Mouse (Mus musculus) layer of hippocampus, adult 18-20 months (tissue): ENCODE data around the gene Nfam1. TPM values are rescaled to one million over a fixed set of nuclear protein-coding genes. Genes with fewer than 3 reads are reported as not detected.
A peak's percentile ranks its signal among the peaks of the same experiment; 100 is the strongest.
"Not testable (repeated sequence)": the region's sequence is repeated elsewhere in the genome, so short reads cannot be mapped to it uniquely, and the experiment has no call there.

Source experiments
- DNase-seq, 2 experiments: peaks; one replicate each; pipeline ENCODE4 v3.0.0; 2022; ENCODE audit warnings: low spot score in 2 of 2
- long read RNA-seq: library from polyadenylated mRNA; stranded (forward); transcript quantifications from one replicate; pipeline ENCODE4 v2.0.0, GENCODE M21; 2021
- total RNA-seq, 2 experiments: library from RNA; stranded (reverse); gene quantifications; 2 replicates each; pipeline ENCODE4 v1.2.3; 2021

Nfam1 gene
- total RNA-seq = 1 to 10 TPM; 2.2 to 2.3 TPM
- long read RNA-seq, full-length matches to known transcripts = 5 of 6 reads
- long read RNA-seq, partial matches to known transcripts = 1 of 6 reads
- long read RNA-seq, other reads (novel, unspliced or antisense) = 0 of 6 reads

- DNase-seq = no peak
Measured at GRCm38 (mm10) chr15:83032981-83033541, at the start of gene Nfam1. Gene Nfam1, minus strand, starts transcription at chr15:83033306.

- no peak for DNase-seq
Measured at GRCm38 (mm10) chr15:83075607-83076525, 42.8 kb upstream of the Nfam1 start.

- DNase-seq = no peak
Measured at GRCm38 (mm10) chr15:83074179-83074578, 41.1 kb upstream of the Nfam1 start.

GRCm38 (mm10) chr15:83071752-83072151 lies 38.6 kb upstream of the Nfam1 start:
- no peak for DNase-seq

GRCm38 (mm10) chr15:83070942-83071341 lies 37.8 kb upstream of the Nfam1 start:
- DNase-seq = no peak

GRCm38 (mm10) chr15:83068270-83068669 lies 35.2 kb upstream of the Nfam1 start:
- no peak for DNase-seq

GRCm38 (mm10) chr15:83065543-83065942 lies 32.4 kb upstream of the Nfam1 start:
- DNase-seq = peak; percentile 52 to 78

GRCm38 (mm10) chr15:83062582-83062981 lies 29.5 kb upstream of the Nfam1 start:
- not testable (repeated sequence) for DNase-seq

- no peak for DNase-seq
Measured at GRCm38 (mm10) chr15:83061689-83062088, 28.6 kb upstream of the Nfam1 start.

GRCm38 (mm10) chr15:83059233-83059660 lies 26.1 kb upstream of the Nfam1 start:
- no peak for DNase-seq

- DNase-seq = no peak
Measured at GRCm38 (mm10) chr15:83057533-83057932, 24.4 kb upstream of the Nfam1 start.

GRCm38 (mm10) chr15:83056378-83057083 lies 23.4 kb upstream of the Nfam1 start:
- peak; percentile 51 to 70 for DNase-seq

- no peak for DNase-seq
Measured at GRCm38 (mm10) chr15:83055569-83055968, 22.5 kb upstream of the Nfam1 start.

- no peak for DNase-seq
Measured at GRCm38 (mm10) chr15:83053261-83053660, 20.2 kb upstream of the Nfam1 start.

GRCm38 (mm10) chr15:83052341-83053104 lies 19.4 kb upstream of the Nfam1 start:
- DNase-seq = no peak

GRCm38 (mm10) chr15:83046730-83047129 lies 13.6 kb upstream of the Nfam1 start:
- no peak for DNase-seq

GRCm38 (mm10) chr15:83046308-83046707 lies 13.2 kb upstream of the Nfam1 start:
- DNase-seq = no peak

- not testable (repeated sequence) for DNase-seq
Measured at GRCm38 (mm10) chr15:83045565-83045964, 12.5 kb upstream of the Nfam1 start.

- DNase-seq = no peak
Measured at GRCm38 (mm10) chr15:83043362-83043708, 10.2 kb upstream of the Nfam1 start.

- DNase-seq = peak; percentile 52 to 74
Measured at GRCm38 (mm10) chr15:83042655-83043361, 9.7 kb upstream of the Nfam1 start.
